Mouse (Mus musculus): ENCODE results near the gene Abhd12. TPM values are rescaled to one million over a fixed set of nuclear protein-coding genes. Genes with fewer than 3 reads are reported as not detected.
A peak's percentile ranks its signal among the peaks of the same experiment; 100 is the strongest.

Gene Abhd12
- polyA plus RNA-seq, 1 experiment = 62.6 TPM

- TF ChIP-seq CTCF (conservative IDR thresholded peaks at IDR 0.05; ENCODE audit: insufficient read depth, insufficient read length, low read depth, low read length) (no peak), POLR2A (IDR thresholded peaks at IDR 0.05; ENCODE audit: low read depth, low read length) (no peak)
- H3K27me3 ChIP-seq (replicated peaks; ENCODE audit: control insufficient read depth, insufficient read depth, low read length) = no peaks in the 10 kb centered on the region
- no peak overlapping the region for H3K4me3 ChIP-seq (ENCODE audit: insufficient read depth, low read depth, low read length)
- no peaks in the 10 kb centered on the region for H3K36me3 ChIP-seq (ENCODE audit: control insufficient read depth, insufficient read depth, low read length)
- no peak for DNase-seq
- no peak overlapping the region for H3K27ac ChIP-seq (ENCODE audit: insufficient read depth, low read depth, low read length)
- peaks cover 2% of the 10 kb centered on the region; the same call in 1 of the 2 replicates for H3K4me1 ChIP-seq (ENCODE audit: control insufficient read depth, insufficient read depth, low read length)
Observed at GRCm38 (mm10) chr2:150855186-150855585, 49.4 kb downstream of the Abhd12 start.

- DNase-seq = peak; percentile 40
- 42% methylated on average over 9 of the region's 9 CpGs for WGBS
Observed at GRCm38 (mm10) chr2:150851251-150851650, 53.3 kb downstream of the Abhd12 start.

DNA sequence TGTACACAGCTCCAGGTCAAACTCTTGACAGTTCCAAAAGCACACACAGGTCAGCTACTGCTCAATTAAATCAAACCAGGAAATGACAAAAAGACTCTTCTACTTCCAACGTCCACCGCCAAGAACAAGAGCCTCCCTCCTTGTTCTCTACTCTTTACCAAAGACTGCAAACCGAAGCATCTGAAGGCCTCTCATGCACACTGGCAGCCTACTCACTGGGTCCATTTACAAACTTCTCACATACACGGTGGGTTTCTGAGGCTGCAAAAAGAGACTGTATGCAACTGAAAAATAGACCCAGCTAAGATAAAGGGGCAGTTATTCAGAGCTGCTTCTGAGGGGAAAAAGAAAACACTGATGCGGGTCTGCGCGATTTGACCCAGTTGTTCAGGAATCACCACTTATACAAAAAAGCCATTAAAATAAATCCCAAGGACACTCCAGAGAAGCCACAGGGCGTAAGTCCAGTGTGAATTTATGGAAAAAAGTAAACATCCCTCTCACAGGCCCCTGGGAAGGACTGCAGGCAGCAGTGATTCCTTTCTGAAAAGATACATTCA lies 57.0 kb downstream of the Abhd12 start:
- no peak overlapping the region for H3K4me3 ChIP-seq (ENCODE audit: insufficient read depth, low read depth, low read length)
- no peaks in the 10 kb centered on the region for H3K4me1 ChIP-seq (ENCODE audit: control insufficient read depth, insufficient read depth, low read length)
- no peaks in the 10 kb centered on the region for H3K27me3 ChIP-seq (replicated peaks; ENCODE audit: control insufficient read depth, insufficient read depth, low read length)
- WGBS = 87% methylated on average over 8 of the region's 8 CpGs
- DNase-seq = no peak
- TF ChIP-seq POLR2A (IDR thresholded peaks at IDR 0.05; ENCODE audit: low read depth, low read length) = no peak
- TF ChIP-seq CTCF (conservative IDR thresholded peaks at IDR 0.05; ENCODE audit: insufficient read depth, insufficient read length, low read depth, low read length) = no peak
- no peaks in the 10 kb centered on the region for H3K36me3 ChIP-seq (ENCODE audit: control insufficient read depth, insufficient read depth, low read length)
- no peak overlapping the region for H3K27ac ChIP-seq (ENCODE audit: insufficient read depth, low read depth, low read length)

More at GRCm38 (mm10) chr2:150851251-150851650, 53.3 kb downstream of the Abhd12 start:
- H3K4me3 ChIP-seq (ENCODE audit: insufficient read depth, low read depth, low read length) = no peak overlapping the region
- H3K27me3 ChIP-seq (replicated peaks; ENCODE audit: control insufficient read depth, insufficient read depth, low read length) = no peaks in the 10 kb centered on the region
- H3K4me1 ChIP-seq (ENCODE audit: control insufficient read depth, insufficient read depth, low read length) = no peaks in the 10 kb centered on the region
- TF ChIP-seq CTCF (conservative IDR thresholded peaks at IDR 0.05; ENCODE audit: insufficient read depth, insufficient read length, low read depth, low read length) = peak; percentile 42
- no peak for TF ChIP-seq POLR2A (IDR thresholded peaks at IDR 0.05; ENCODE audit: low read depth, low read length)
- H3K36me3 ChIP-seq (ENCODE audit: control insufficient read depth, insufficient read depth, low read length) = no peaks in the 10 kb centered on the region
- no peak overlapping the region for H3K27ac ChIP-seq (ENCODE audit: insufficient read depth, low read depth, low read length)

DNA sequence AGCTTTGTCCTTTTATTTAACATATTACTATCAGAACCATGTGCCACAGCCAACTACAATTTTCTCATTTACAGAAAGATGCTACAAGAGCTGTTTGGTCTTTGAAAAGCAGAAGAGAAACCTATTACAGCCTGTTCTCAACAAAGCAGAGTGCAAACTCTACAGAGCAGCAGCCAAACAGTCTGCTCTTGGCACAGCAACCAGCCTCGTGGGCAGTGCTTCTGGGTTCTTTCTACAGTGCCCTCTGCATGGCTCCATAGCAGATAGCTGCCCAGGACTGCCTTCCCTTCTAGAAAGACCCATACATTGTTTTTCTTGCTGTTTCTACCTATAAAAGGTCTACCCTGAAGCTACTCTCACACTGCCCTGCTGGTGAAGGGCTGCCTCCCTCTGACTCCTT lies 59.7 kb downstream of the Abhd12 start:
- WGBS = 46% methylated on average over 1 of the region's 1 CpGs
- Histone ChIP-seq H3K4me1 (ENCODE audit: control insufficient read depth, insufficient read depth, low read length) (peaks cover 4% of the 10 kb centered on the region; the same call in 1 of the 2 replicates), H3K36me3 (ENCODE audit: control insufficient read depth, insufficient read depth, low read length) (no peaks in the 10 kb centered on the region), H3K4me3 (ENCODE audit: insufficient read depth, low read depth, low read length) (no peak overlapping the region), H3K27ac (ENCODE audit: insufficient read depth, low read depth, low read length) (no peak overlapping the region), H3K27me3 (replicated peaks; ENCODE audit: control insufficient read depth, insufficient read depth, low read length) (no peaks in the 10 kb centered on the region)
- no peak for TF ChIP-seq CTCF (conservative IDR thresholded peaks at IDR 0.05; ENCODE audit: insufficient read depth, insufficient read length, low read depth, low read length)
- no peak for DNase-seq

- H3K27me3 ChIP-seq (replicated peaks; ENCODE audit: control insufficient read depth, insufficient read depth, low read length) = no peaks in the 10 kb centered on the region
- WGBS = 34% methylated on average over 7 of the region's 7 CpGs
- DNase-seq = peak; percentile 33
- no peak overlapping the region for H3K27ac ChIP-seq (ENCODE audit: insufficient read depth, low read depth, low read length)
- peaks cover 4% of the 10 kb centered on the region; the same call in 1 of the 2 replicates for H3K4me1 ChIP-seq (ENCODE audit: control insufficient read depth, insufficient read depth, low read length)
- H3K36me3 ChIP-seq (ENCODE audit: control insufficient read depth, insufficient read depth, low read length) = no peaks in the 10 kb centered on the region
- TF ChIP-seq POLR2A (IDR thresholded peaks at IDR 0.05; ENCODE audit: low read depth, low read length) (no peak), CTCF (conservative IDR thresholded peaks at IDR 0.05; ENCODE audit: insufficient read depth, insufficient read length, low read depth, low read length) (no peak)
- no peak overlapping the region for H3K4me3 ChIP-seq (ENCODE audit: insufficient read depth, low read depth, low read length)
Observed at GRCm38 (mm10) chr2:150842049-150842461, 62.5 kb downstream of the Abhd12 start.

GRCm38 (mm10) chr2:150841109-150841508 lies 63.4 kb downstream of the Abhd12 start:
- WGBS = 75% methylated on average over 11 of the region's 11 CpGs
- Histone ChIP-seq H3K36me3 (ENCODE audit: control insufficient read depth, insufficient read depth, low read length) (no peaks in the 10 kb centered on the region), H3K4me3 (ENCODE audit: insufficient read depth, low read depth, low read length) (no peak overlapping the region), H3K4me1 (ENCODE audit: control insufficient read depth, insufficient read depth, low read length) (peaks cover 4% of the 10 kb centered on the region; the same call in 1 of the 2 replicates), H3K27ac (ENCODE audit: insufficient read depth, low read depth, low read length) (no peak overlapping the region), H3K27me3 (replicated peaks; ENCODE audit: control insufficient read depth, insufficient read depth, low read length) (no peaks in the 10 kb centered on the region)
- TF ChIP-seq POLR2A (IDR thresholded peaks at IDR 0.05; ENCODE audit: low read depth, low read length) (no peak), CTCF (conservative IDR thresholded peaks at IDR 0.05; ENCODE audit: insufficient read depth, insufficient read length, low read depth, low read length) (no peak)
- no peak for DNase-seq

GRCm38 (mm10) chr2:150839686-150840471 lies 64.7 kb downstream of the Abhd12 start:
- 74% methylated on average over 12 of the region's 12 CpGs for WGBS
- H3K4me3 ChIP-seq (ENCODE audit: insufficient read depth, low read depth, low read length) = no peak overlapping the region
- no peaks in the 10 kb centered on the region for H3K27me3 ChIP-seq (replicated peaks; ENCODE audit: control insufficient read depth, insufficient read depth, low read length)
- no peak for TF ChIP-seq CTCF (conservative IDR thresholded peaks at IDR 0.05; ENCODE audit: insufficient read depth, insufficient read length, low read depth, low read length)
- no peak for TF ChIP-seq POLR2A (IDR thresholded peaks at IDR 0.05; ENCODE audit: low read depth, low read length)
- H3K36me3 ChIP-seq (ENCODE audit: control insufficient read depth, insufficient read depth, low read length) = no peaks in the 10 kb centered on the region
- DNase-seq = peak; percentile 26
- peaks cover 4% of the 10 kb centered on the region; the same call in 1 of the 2 replicates for H3K4me1 ChIP-seq (ENCODE audit: control insufficient read depth, insufficient read depth, low read length)
- no peak overlapping the region for H3K27ac ChIP-seq (ENCODE audit: insufficient read depth, low read depth, low read length)
